ENCODE assay signal across 31 mouse cellular contexts in genomic region chr4:41401167-41401566, GRCm38 (mm10).
"Had no signal": no experiment of that assay in that cellular context is flagged by ENCODE, and none has a peak within 500 bp of the region (broad histone marks: within the 10 kb centered on the region; RNA-seq: fewer than 3 reads in every experiment).

No protein-coding gene starts in this region.

- H3K4me1 ChIP-seq: limb, embryonic 10.5 days; limb, embryonic 12.5 days; limb, embryonic 13.5 days; limb, embryonic 15.5 days; liver, embryonic 12.5 days; liver, embryonic 13.5 days; liver, embryonic 15.5 days; lung, embryonic 15.5 days; megakaryocyte, embryonic 14.5 days; midbrain, embryonic 10.5 days; midbrain, embryonic 12.5 days; midbrain, embryonic 13.5 days; midbrain, embryonic 15.5 days had no signal

- H3K27me3 ChIP-seq: limb, embryonic 12.5 days; limb, embryonic 13.5 days; limb, embryonic 15.5 days; liver, embryonic 12.5 days; liver, embryonic 13.5 days; liver, embryonic 15.5 days; lung, embryonic 15.5 days; megakaryocyte, embryonic 14.5 days; midbrain, embryonic 12.5 days; midbrain, embryonic 13.5 days; midbrain, embryonic 15.5 days had no signal

- H3K27ac ChIP-seq: limb, embryonic 10.5 days; limb, embryonic 12.5 days; limb, embryonic 13.5 days; limb, embryonic 15.5 days; liver, embryonic 12.5 days; liver, embryonic 13.5 days; liver, embryonic 14.5 days; liver, embryonic 15.5 days; lung, embryonic 15.5 days; macrophage; midbrain, embryonic 10.5 days; midbrain, embryonic 12.5 days; midbrain, embryonic 13.5 days; midbrain, embryonic 15.5 days had no signal

- DNase-seq: left cerebral cortex, postnatal 4 days; liver; liver, embryonic 13.5 days; liver, postnatal 0 days; lung, adult 18-20 months; lung, adult 2 months; lung, embryonic 14.5 days; lung, postnatal 10 days; lung, postnatal 14 days; lung, postnatal 36 days; lung, postnatal 4 days; midbrain, embryonic 14.5 days had no signal

- H3K9ac ChIP-seq: limb, embryonic 12.5 days; limb, embryonic 13.5 days; limb, embryonic 15.5 days; liver, embryonic 12.5 days; liver, embryonic 13.5 days; liver, embryonic 14.5 days; liver, embryonic 15.5 days; liver, postnatal 0 days; lung, embryonic 14.5 days; lung, embryonic 15.5 days; midbrain, embryonic 12.5 days; midbrain, embryonic 13.5 days; midbrain, embryonic 15.5 days had no signal

- H3K4me2 ChIP-seq: limb, embryonic 12.5 days; limb, embryonic 13.5 days; limb, embryonic 15.5 days; liver, embryonic 11.5 days; liver, embryonic 12.5 days; liver, embryonic 13.5 days; liver, embryonic 15.5 days; lung, embryonic 14.5 days; lung, embryonic 15.5 days; midbrain, embryonic 11.5 days; midbrain, embryonic 12.5 days; midbrain, embryonic 13.5 days; midbrain, embryonic 15.5 days had no signal

- H3K4me3 ChIP-seq: limb, embryonic 10.5 days; limb, embryonic 12.5 days; limb, embryonic 13.5 days; limb, embryonic 15.5 days; liver, embryonic 12.5 days; liver, embryonic 13.5 days; liver, embryonic 15.5 days; lung, embryonic 15.5 days; megakaryocyte, embryonic 14.5 days; midbrain, embryonic 10.5 days; midbrain, embryonic 12.5 days; midbrain, embryonic 13.5 days; midbrain, embryonic 15.5 days; myocyte had no signal

- ATAC-seq: liver, embryonic 12.5 days; liver, postnatal 0 days; lung, postnatal 0 days; midbrain, embryonic 13.5 days; midbrain, embryonic 15.5 days; midbrain, embryonic 16.5 days had no signal

- H3K9me3 ChIP-seq: limb, embryonic 10.5 days; limb, embryonic 12.5 days; limb, embryonic 13.5 days; limb, embryonic 15.5 days; liver, embryonic 12.5 days; liver, embryonic 13.5 days; liver, embryonic 15.5 days; lung, embryonic 15.5 days; megakaryocyte, embryonic 14.5 days; midbrain, embryonic 10.5 days; midbrain, embryonic 12.5 days; midbrain, embryonic 13.5 days; midbrain, embryonic 15.5 days had no signal
